Mouse (Mus musculus): ENCODE data around the gene Cdk9. TPM values are rescaled to one million over a fixed set of nuclear protein-coding genes. Genes with fewer than 3 reads are reported as not detected.

The Cdk9 gene
- polyA plus RNA-seq, 1 experiment from 2014 or later: 121 TPM

- WGBS (ENCODE audit: missing documents): 94% methylated on average over 3 of the region's 6 CpGs
- no peak overlapping the region for H3K27ac ChIP-seq
- 0 out of 2 replicates have a peak, but pooled peaks cover 5% of the 10 kb centered on the region for H3K36me3 ChIP-seq (ENCODE audit: inconsistent target)
- no peaks in the 10 kb centered on the region for H3K79me2 ChIP-seq (ENCODE audit: inconsistent target)
- no peak overlapping the region for H3K4me3 ChIP-seq (ENCODE audit: inconsistent target)
Observed at GRCm38 (mm10) chr2:32686640-32687039, 26.2 kb downstream of the Cdk9 start.

GRCm38 (mm10) chr2:32685807-32686206, 27.1 kb downstream of the Cdk9 start:
- no peaks in the 10 kb centered on the region for H3K79me2 ChIP-seq (ENCODE audit: inconsistent target)
- 0 out of 2 replicates have a peak, but pooled peaks cover 5% of the 10 kb centered on the region for H3K36me3 ChIP-seq (ENCODE audit: inconsistent target)
- 95% methylated on average over 3 of the region's 3 CpGs for whole genome bisulfite sequencing (ENCODE audit: missing documents)
- H3K27ac ChIP-seq: no peak overlapping the region
- H3K4me3 ChIP-seq (ENCODE audit: inconsistent target): no peak overlapping the region

DNA sequence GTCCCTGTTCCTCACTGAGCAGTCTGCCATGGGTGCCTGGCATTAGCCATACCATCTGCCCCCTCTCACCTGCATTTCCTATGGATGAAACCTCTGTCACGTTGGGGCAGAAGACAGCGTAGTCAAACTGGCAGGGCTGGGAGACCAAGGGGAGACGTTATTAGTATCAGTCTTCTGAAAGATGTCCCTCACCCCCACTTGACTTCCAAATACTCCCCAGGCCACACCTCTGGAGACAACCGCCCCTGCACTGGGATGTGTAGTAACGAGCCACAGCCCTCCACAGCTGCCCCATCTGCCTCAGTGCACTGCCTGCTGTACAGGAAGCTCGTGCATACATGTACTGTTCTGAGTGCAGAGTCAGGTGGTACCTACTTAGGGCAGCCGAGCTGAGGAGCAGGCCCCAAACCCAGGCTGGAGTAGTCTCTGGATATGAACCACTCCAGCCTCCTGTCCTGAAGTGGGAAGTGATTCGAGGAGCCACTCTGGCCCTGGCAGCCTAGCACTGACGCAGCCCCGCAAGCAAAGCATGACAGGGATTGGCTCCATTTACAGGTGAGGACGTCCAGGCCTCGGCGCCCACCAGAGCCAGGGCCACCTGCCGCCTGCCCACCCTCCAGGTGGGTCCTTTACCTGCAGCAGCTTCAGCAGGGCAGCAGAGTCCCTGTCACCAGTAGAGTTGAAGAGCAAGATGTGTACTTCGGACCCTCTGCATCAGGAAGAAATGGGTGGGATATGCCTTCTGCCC, 28.0 kb downstream of the Cdk9 start:
- H3K36me3 ChIP-seq (ENCODE audit: inconsistent target): 0 out of 2 replicates have a peak, but pooled peaks cover 5% of the 10 kb centered on the region

GRCm38 (mm10) chr2:32683701-32684100, 29.2 kb downstream of the Cdk9 start:
- no peak overlapping the region for H3K27ac ChIP-seq
- H3K79me2 ChIP-seq (ENCODE audit: inconsistent target): no peaks in the 10 kb centered on the region
- 95% methylated on average over 10 of the region's 10 CpGs for WGBS (ENCODE audit: missing documents)
- H3K4me3 ChIP-seq (ENCODE audit: inconsistent target): no peak overlapping the region
- H3K36me3 ChIP-seq (ENCODE audit: inconsistent target): peaks cover 12% of the 10 kb centered on the region; the same call in 1 of the 2 replicates

More for the DNA sequence above, 28.0 kb downstream of the Cdk9 start:
- no peak overlapping the region for H3K27ac ChIP-seq
- no peaks in the 10 kb centered on the region for H3K79me2 ChIP-seq (ENCODE audit: inconsistent target)
- no peak overlapping the region for H3K4me3 ChIP-seq (ENCODE audit: inconsistent target)
- WGBS (ENCODE audit: missing documents): 92% methylated on average over 15 of the region's 15 CpGs

DNA sequence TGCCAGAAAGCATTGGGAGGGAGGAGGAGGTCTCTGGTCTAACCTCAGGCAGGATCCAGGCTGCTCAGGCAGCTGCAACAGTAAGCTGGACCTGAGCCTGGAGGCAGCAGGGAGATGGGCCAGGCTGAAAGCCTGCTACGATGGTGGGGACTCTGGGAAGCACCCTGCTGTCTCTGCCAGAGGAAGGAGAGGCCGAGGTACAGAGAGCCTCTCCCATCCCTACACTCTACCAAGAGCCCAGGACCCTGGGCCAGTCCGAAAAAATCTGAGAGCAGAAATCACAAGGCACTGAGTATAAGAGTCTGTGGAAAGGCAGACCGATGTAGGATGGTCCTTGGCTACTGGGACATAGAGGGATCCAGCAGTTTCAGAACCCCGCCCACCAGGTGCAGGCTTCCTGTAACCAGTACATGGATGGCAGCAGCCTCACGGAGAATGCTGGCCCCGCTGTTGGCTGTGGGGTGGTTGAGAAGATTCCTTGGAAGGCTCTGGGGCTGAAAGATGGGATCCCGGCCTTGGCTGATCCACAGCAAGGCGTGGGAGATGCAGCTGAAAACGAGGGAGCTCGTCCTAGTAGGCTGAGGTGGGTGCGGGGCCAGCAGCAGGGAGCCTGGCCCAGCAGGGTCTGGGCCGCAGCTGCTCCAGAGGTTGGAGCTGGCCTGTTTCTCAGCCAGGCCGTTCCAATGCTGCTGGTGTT, 30.0 kb downstream of the Cdk9 start:
- 90% methylated on average over 14 of the region's 14 CpGs for WGBS (ENCODE audit: missing documents)
- peaks cover 20% of the 10 kb centered on the region; the same call in 1 of the 2 replicates for H3K36me3 ChIP-seq (ENCODE audit: inconsistent target)

GRCm38 (mm10) chr2:32681754-32682153, 31.1 kb downstream of the Cdk9 start:
- WGBS (ENCODE audit: missing documents): 76% methylated on average over 6 of the region's 6 CpGs
- Histone ChIP-seq H3K27ac (no peak overlapping the region), H3K4me3 (ENCODE audit: inconsistent target) (no peak overlapping the region), H3K79me2 (ENCODE audit: inconsistent target) (no peaks in the 10 kb centered on the region), H3K36me3 (ENCODE audit: inconsistent target) (peaks cover 27% of the 10 kb centered on the region; the same call in 1 of the 2 replicates)

More for the DNA sequence above, 30.0 kb downstream of the Cdk9 start:
- no peak overlapping the region for H3K27ac ChIP-seq
- H3K79me2 ChIP-seq (ENCODE audit: inconsistent target): no peaks in the 10 kb centered on the region
- H3K4me3 ChIP-seq (ENCODE audit: inconsistent target): no peak overlapping the region

GRCm38 (mm10) chr2:32680961-32681650, 31.8 kb downstream of the Cdk9 start:
- Histone ChIP-seq H3K4me3 (ENCODE audit: inconsistent target) (no peak overlapping the region), H3K36me3 (ENCODE audit: inconsistent target) (peaks cover 23% of the 10 kb centered on the region; the same call in 1 of the 2 replicates), H3K27ac (no peak overlapping the region), H3K79me2 (ENCODE audit: inconsistent target) (no peaks in the 10 kb centered on the region)
- WGBS (ENCODE audit: missing documents): 87% methylated on average over 19 of the region's 19 CpGs

- Histone ChIP-seq H3K4me3 (ENCODE audit: inconsistent target) (no peak overlapping the region), H3K27ac (no peak overlapping the region), H3K36me3 (ENCODE audit: inconsistent target) (peaks cover 27% of the 10 kb centered on the region; the same call in 1 of the 2 replicates), H3K79me2 (ENCODE audit: inconsistent target) (no peaks in the 10 kb centered on the region)
- 86% methylated on average over 7 of the region's 7 CpGs for WGBS (ENCODE audit: missing documents)
Observed at GRCm38 (mm10) chr2:32680051-32680451, 32.8 kb downstream of the Cdk9 start.

- no peak overlapping the region for H3K4me3 ChIP-seq (ENCODE audit: inconsistent target)
- peaks cover 41% of the 10 kb centered on the region; the same call in 1 of the 2 replicates for H3K36me3 ChIP-seq (ENCODE audit: inconsistent target)
- H3K79me2 ChIP-seq (ENCODE audit: inconsistent target): no peaks in the 10 kb centered on the region
- 93% methylated on average over 7 of the region's 7 CpGs for WGBS (ENCODE audit: missing documents)
- H3K27ac ChIP-seq: no peak overlapping the region
Observed at GRCm38 (mm10) chr2:32677683-32678082, 35.2 kb downstream of the Cdk9 start.

DNA sequence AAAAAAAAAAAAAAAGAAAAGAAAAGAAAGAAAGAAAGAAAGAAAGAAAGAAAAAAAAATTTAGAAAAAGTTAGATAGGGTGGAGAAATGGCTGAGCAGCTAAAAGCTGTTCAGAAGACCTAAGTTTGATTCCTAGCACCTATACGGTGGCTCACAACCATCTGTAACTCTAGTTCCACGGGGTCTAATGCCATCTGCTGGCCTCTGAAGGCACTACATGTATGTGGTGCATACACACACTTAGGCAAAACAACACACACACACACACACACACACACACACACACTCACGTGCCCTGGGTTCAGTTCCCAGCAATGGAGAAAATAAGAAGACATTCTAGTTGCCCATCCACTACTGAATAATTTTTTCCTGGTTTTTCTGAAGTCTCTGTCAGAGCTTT, 36.1 kb downstream of the Cdk9 start:
- no peaks in the 10 kb centered on the region for H3K79me2 ChIP-seq (ENCODE audit: inconsistent target)
- H3K36me3 ChIP-seq (ENCODE audit: inconsistent target): peaks cover 45% of the 10 kb centered on the region; the same call in 1 of the 2 replicates
- no peak overlapping the region for H3K4me3 ChIP-seq (ENCODE audit: inconsistent target)
- 90% methylated on average over 3 of the region's 3 CpGs for WGBS (ENCODE audit: missing documents)
- H3K27ac ChIP-seq: no peak overlapping the region

DNA sequence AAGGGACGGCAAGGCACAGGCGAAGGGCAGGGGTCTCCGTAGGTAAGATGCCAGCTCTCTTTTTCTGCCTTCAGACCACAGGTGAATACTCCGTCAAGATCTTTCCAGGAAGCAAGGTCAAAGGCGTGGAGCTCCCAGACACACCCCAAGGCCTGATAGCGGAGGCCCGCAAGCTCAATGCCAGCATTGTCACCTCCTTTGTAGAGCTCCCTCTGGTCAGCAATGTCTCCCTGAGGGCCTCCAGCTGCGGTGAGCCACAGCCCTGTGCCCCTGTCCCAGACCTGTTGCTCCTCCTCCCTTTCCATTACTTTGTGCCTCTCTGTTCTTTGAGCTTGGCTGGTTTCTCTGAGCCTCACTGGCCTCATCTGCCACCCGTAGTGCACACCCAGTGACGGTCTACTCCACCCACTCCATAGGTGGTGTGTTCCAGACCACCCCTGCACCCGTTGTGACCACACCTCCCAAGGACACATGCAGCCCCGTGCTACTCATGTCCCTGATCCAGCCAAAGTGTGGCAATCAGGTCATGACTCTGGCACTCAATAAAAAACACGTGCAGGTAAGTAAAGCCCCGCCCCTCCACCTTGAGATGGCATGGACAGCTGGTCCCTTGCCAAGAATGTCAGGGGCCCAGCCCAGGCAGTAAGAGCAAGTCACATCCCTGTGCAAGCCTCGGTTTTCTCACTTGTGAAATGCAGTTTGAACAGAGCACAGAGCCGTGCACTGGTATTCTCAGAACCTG, 39.5 kb downstream of the Cdk9 start:
- 94% methylated on average over 16 of the region's 16 CpGs for WGBS (ENCODE audit: missing documents)
- no peak overlapping the region for H3K4me3 ChIP-seq (ENCODE audit: inconsistent target)
- H3K36me3 ChIP-seq (ENCODE audit: inconsistent target): peaks cover 39% of the 10 kb centered on the region; the same call in 1 of the 2 replicates
- H3K27ac ChIP-seq: no peak overlapping the region
- H3K79me2 ChIP-seq (ENCODE audit: inconsistent target): no peaks in the 10 kb centered on the region

DNA sequence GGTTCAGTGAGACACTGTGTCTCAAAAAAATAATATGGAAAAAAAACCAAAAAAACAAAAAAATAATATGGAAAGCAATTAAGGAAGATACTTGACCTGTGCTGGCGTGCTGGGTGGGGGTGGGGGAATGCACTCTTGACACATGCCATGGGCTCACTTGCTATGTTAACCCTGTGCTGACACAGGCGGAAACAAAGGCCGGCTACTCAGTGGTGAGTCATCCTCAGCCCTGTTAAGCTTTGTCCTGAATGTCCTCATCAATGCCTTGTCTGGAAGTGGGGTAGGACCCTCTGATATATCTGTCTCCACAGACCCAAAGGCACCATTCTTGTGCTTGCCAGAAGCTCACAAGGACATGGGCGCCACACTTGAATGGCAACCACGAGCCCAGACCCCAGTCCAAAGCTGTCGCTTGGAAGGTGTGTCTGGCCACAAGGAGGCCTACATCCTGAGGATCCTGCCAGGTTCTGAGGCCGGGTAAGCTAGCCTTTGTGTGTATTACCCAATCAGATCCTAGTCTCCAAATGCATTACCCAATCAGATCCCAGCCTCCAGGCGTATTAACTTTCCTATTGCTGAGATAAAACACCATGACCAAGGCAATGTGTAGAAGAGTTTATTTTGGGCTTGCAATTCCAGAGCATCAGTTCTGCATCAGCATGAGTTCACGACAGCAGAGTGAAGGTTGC, 40.8 kb downstream of the Cdk9 start:
- no peaks in the 10 kb centered on the region for H3K79me2 ChIP-seq (ENCODE audit: inconsistent target)
- no peak overlapping the region for H3K27ac ChIP-seq
- H3K4me3 ChIP-seq (ENCODE audit: inconsistent target): no peak overlapping the region
- peaks cover 28% of the 10 kb centered on the region; the same call in 1 of the 2 replicates for H3K36me3 ChIP-seq (ENCODE audit: inconsistent target)
- 79% methylated on average over 9 of the region's 9 CpGs for WGBS (ENCODE audit: missing documents)

GRCm38 (mm10) chr2:32671147-32671546, 41.7 kb downstream of the Cdk9 start:
- H3K79me2 ChIP-seq (ENCODE audit: inconsistent target): no peaks in the 10 kb centered on the region
- 90% methylated on average over 8 of the region's 9 CpGs for WGBS (ENCODE audit: missing documents)
- no peak overlapping the region for H3K27ac ChIP-seq
- H3K4me3 ChIP-seq (ENCODE audit: inconsistent target): no peak overlapping the region
- H3K36me3 ChIP-seq (ENCODE audit: inconsistent target): peaks cover 28% of the 10 kb centered on the region; the same call in 1 of the 2 replicates
